ENCODE assay signal across 10 mouse cellular contexts in genomic region chr6:83280256-83280955, GRCm38 (mm10). TPM values are rescaled to one million over a fixed set of nuclear protein-coding genes. Genes with fewer than 3 reads are reported as not detected.
A peak's percentile ranks its signal among the peaks of the same experiment; 100 is the strongest.
DNase-seq lines count a peak whose midpoint lies in the region; ATAC-seq and TF ChIP-seq lines count a peak whose summit lies in the region.
"Had no signal": no experiment of that assay in that cellular context is flagged by ENCODE, and none has a peak within 500 bp of the region (broad histone marks: within the 10 kb centered on the region; RNA-seq: fewer than 3 reads in every experiment).

No protein-coding gene starts in this region.

- peak; percentile 28; the same call in 1 of the 2 replicates for TF ChIP-seq CTCF in heart, postnatal 0 days (IDR thresholded peaks at IDR 0.05; ENCODE audit: low read depth)
- TF ChIP-seq CTCF in Patski (IDR thresholded peaks at IDR 0.05), result peak; percentile 87
- peak; percentile 65 for TF ChIP-seq CTCF in lung, postnatal 0 days (IDR thresholded peaks at IDR 0.05)

- no peak for TF ChIP-seq EP300 in heart, postnatal 0 days (IDR thresholded peaks at IDR 0.05; ENCODE audit: low read depth)
- no peak for TF ChIP-seq EP300 in lung, postnatal 0 days (IDR thresholded peaks at IDR 0.05)

- in situ Hi-C loops in Patski (cut with MboI; ENCODE audit: low pct_unique_long_range_greater_than_20kb), result loop anchor here (10.0 kb wide), 1 partner anchor 286 kb away; no protein-coding TSS in a partner anchor

- CTCF ChIA-PET in Patski (lab: Charles Lee), result interaction anchor here (2.7 kb wide), 1 partner anchor 11 kb away, joined by 10 read pairs; no protein-coding TSS in a partner anchor

- intact Hi-C loops in heart, postnatal 36 days (cut with DNase I), result loop anchor here (2.0 kb wide), 1 partner anchor 66 kb away; no protein-coding TSS in a partner anchor

- no peak for ATAC-seq in heart, postnatal 0 days (ENCODE audit: insufficient read depth, low read depth)
- ATAC-seq in Patski, result no peak
- no peak for ATAC-seq in lung, postnatal 0 days

- no peaks in the 10 kb centered on the region for H3K4me1 ChIP-seq in heart, postnatal 0 days (ENCODE audit: control insufficient read depth, insufficient read depth)
- H3K4me1 ChIP-seq in lung, postnatal 0 days (ENCODE audit: insufficient read depth, low read depth, low read length), result no peaks in the 10 kb centered on the region
- no peaks in the 10 kb centered on the region; the same call in 1 of the 2 replicates for H3K4me1 ChIP-seq in limb, embryonic 10.5 days
- H3K4me1 ChIP-seq: heart, embryonic 13.5 days; liver, embryonic 13.5 days had no signal

- no peak for DNase-seq in heart, postnatal 0 days (ENCODE audit: low spot score)
- no peak for DNase-seq in heart, postnatal 36 days
- peak; percentile 41 to 46 for DNase-seq in B cell, adult 2 months
- DNase-seq in Patski (ENCODE audit: low read depth, low spot score), result no peak
- no peak for DNase-seq in lung, postnatal 0 days (ENCODE audit: low spot score)
- no peak for DNase-seq in limb, embryonic 10.5 days (ENCODE audit: low spot score)
- DNase-seq in neural tube, embryonic 10.5 days (ENCODE audit: extremely low spot score, low spot score), result no peak
- DNase-seq in cerebellum, adult 9-10 months, result no peak
- DNase-seq: liver, embryonic 13.5 days had no signal

- H3K27ac ChIP-seq in heart, postnatal 0 days (ENCODE audit: low read depth), result no peak overlapping the region
- H3K27ac ChIP-seq in lung, postnatal 0 days (ENCODE audit: low read length), result no peak overlapping the region
- no peak overlapping the region for H3K27ac ChIP-seq in limb, embryonic 10.5 days
- H3K27ac ChIP-seq: heart, embryonic 13.5 days; liver, embryonic 13.5 days had no signal

- peaks cover 4% of the 10 kb centered on the region; the same call in 1 of the 2 replicates for H3K9me3 ChIP-seq in heart, postnatal 0 days (replicated peaks; ENCODE audit: control insufficient read depth, low read length)
- H3K9me3 ChIP-seq in lung, postnatal 0 days (ENCODE audit: low read length), result no peaks in the 10 kb centered on the region
- no peaks in the 10 kb centered on the region for H3K9me3 ChIP-seq in limb, embryonic 10.5 days (replicated peaks)
- H3K9me3 ChIP-seq: heart, embryonic 13.5 days; liver, embryonic 13.5 days had no signal

- no peaks in the 10 kb centered on the region for H3K36me3 ChIP-seq in heart, postnatal 0 days (replicated peaks; ENCODE audit: control insufficient read depth, insufficient read depth, low read length)
- no peaks in the 10 kb centered on the region for H3K36me3 ChIP-seq in lung, postnatal 0 days (ENCODE audit: insufficient read depth, low read length)
- H3K36me3 ChIP-seq in limb, embryonic 10.5 days, result no peaks in the 10 kb centered on the region
- H3K36me3 ChIP-seq: heart, embryonic 13.5 days; liver, embryonic 13.5 days had no signal

- WGBS in heart, postnatal 0 days, result 78% methylated on average over 8 of the region's 8 CpGs
- 77% methylated on average over 8 of the region's 8 CpGs for WGBS in lung, postnatal 0 days
- WGBS in limb, embryonic 10.5 days, result 77% methylated on average over 8 of the region's 8 CpGs

- H3K27me3 ChIP-seq in heart, postnatal 0 days (ENCODE audit: control insufficient read depth, insufficient read depth, low read length), result no peaks in the 10 kb centered on the region
- peaks cover 29% of the 10 kb centered on the region for H3K27me3 ChIP-seq in Patski
- H3K27me3 ChIP-seq in lung, postnatal 0 days (replicated peaks; ENCODE audit: insufficient read depth, low read length), result no peaks in the 10 kb centered on the region
- no peaks in the 10 kb centered on the region; the same call in 1 of the 2 replicates for H3K27me3 ChIP-seq in limb, embryonic 10.5 days (ENCODE audit: low read depth, poor library complexity, severe bottlenecking)

- no peak overlapping the region for H3K4me2 ChIP-seq in heart, postnatal 0 days (ENCODE audit: low read depth, low read length)
- no peak overlapping the region for H3K4me2 ChIP-seq in lung, postnatal 0 days (replicated peaks; ENCODE audit: low read depth, low read length)
- H3K4me2 ChIP-seq: heart, embryonic 13.5 days; liver, embryonic 13.5 days had no signal

- H3K9ac ChIP-seq in heart, postnatal 0 days (replicated peaks; ENCODE audit: low read depth, low read length), result no peak overlapping the region
- no peak overlapping the region for H3K9ac ChIP-seq in lung, postnatal 0 days (replicated peaks; ENCODE audit: low read depth)
- H3K9ac ChIP-seq: heart, embryonic 13.5 days; liver, embryonic 13.5 days had no signal

- no peak overlapping the region for H3K4me3 ChIP-seq in heart, postnatal 0 days (ENCODE audit: low read depth, low read length)
- H3K4me3 ChIP-seq in lung, postnatal 0 days (ENCODE audit: low read depth, low read length), result no peak overlapping the region
- no peak overlapping the region for H3K4me3 ChIP-seq in limb, embryonic 10.5 days
- H3K4me3 ChIP-seq: heart, embryonic 13.5 days; liver, embryonic 13.5 days had no signal

- POLR2A ChIA-PET in Patski (lab: Charles Lee), result no interaction called here

RNA-seq across cellular contexts. Expression of gene Mthfd2, which starts 45.3 kb away (rescaled TPM):
- total RNA-seq in heart, postnatal 0 days (2014; rRNA removed; ENCODE audit: low replicate concordance), result 3.6 and 4.7 TPM in 2 replicates
- polyA plus RNA-seq in heart, postnatal 0 days (2015; fragmentation: Nextera tagmentation; extraction: Ambion mirVana), result 8.5 and 8.9 TPM in 2 replicates
- total RNA-seq in heart, postnatal 36 days (2021), result 1 to 10 TPM; 2.2 to 3.0 TPM
- 117 TPM for polyA plus RNA-seq in Patski (2021)
- polyA plus RNA-seq in lung, postnatal 0 days (2015; fragmentation: Nextera tagmentation; extraction: Ambion mirVana), result 6.3 and 7.8 TPM in 2 replicates
- 64.9 and 94.0 TPM in 2 replicates for polyA plus RNA-seq in limb, embryonic 10.5 days (2016; fragmentation: Nextera tagmentation; extraction: Ambion mirVana)

RNA-seq across cellular contexts. Expression of gene Mob1a, which starts 45.4 kb away (rescaled TPM):
- total RNA-seq in heart, postnatal 0 days (2014; rRNA removed; ENCODE audit: low replicate concordance), result 33.8 and 35.0 TPM in 2 replicates
- polyA plus RNA-seq in heart, postnatal 0 days (2015; fragmentation: Nextera tagmentation; extraction: Ambion mirVana), result 15.1 and 15.9 TPM in 2 replicates
- total RNA-seq in heart, postnatal 36 days (2021), result 10 to 100 TPM; 22.9 to 24.9 TPM
- 90.6 TPM for polyA plus RNA-seq in Patski (2021)
- polyA plus RNA-seq in lung, postnatal 0 days (2015; fragmentation: Nextera tagmentation; extraction: Ambion mirVana), result 41.3 and 47.6 TPM in 2 replicates
- polyA plus RNA-seq in limb, embryonic 10.5 days (2016; fragmentation: Nextera tagmentation; extraction: Ambion mirVana), result 54.1 and 63.3 TPM in 2 replicates

Comparison
In these comparisons a context has a peak if more than half of its experiments do, and no peak if none do; other contexts are left out.
1. DNase-seq: peak in B cell, adult 2 months (2 of 2); none in heart, postnatal 0 days (single experiment), heart, postnatal 36 days (0 of 2), Patski (single experiment), lung, postnatal 0 days (single experiment), limb, embryonic 10.5 days (single experiment), neural tube, embryonic 10.5 days (single experiment) and cerebellum, adult 9-10 months (single experiment).
2. CTCF ChIP-seq: peak in every context shown above with its lines; median percentile 87 in Patski; 65 in lung, postnatal 0 days; 28 in heart, postnatal 0 days.